Mouse (Mus musculus) layer of hippocampus, postnatal 36 days (tissue): Measurements from ENCODE around the gene Eif3k. TPM values are rescaled to one million over a fixed set of nuclear protein-coding genes. Genes with fewer than 3 reads are reported as not detected.

Experiments used
- DNase-seq, 2 experiments: peaks; one replicate each; pipeline ENCODE4 v3.0.0; 2022
- total RNA-seq, 2 experiments: library from RNA; stranded (reverse); gene quantifications; 2 replicates each; pipeline ENCODE4 v1.2.3; 2021

The Eif3k gene
- total RNA-seq, 2 experiments from 2014 or later, result 190 to 196 TPM

DNA sequence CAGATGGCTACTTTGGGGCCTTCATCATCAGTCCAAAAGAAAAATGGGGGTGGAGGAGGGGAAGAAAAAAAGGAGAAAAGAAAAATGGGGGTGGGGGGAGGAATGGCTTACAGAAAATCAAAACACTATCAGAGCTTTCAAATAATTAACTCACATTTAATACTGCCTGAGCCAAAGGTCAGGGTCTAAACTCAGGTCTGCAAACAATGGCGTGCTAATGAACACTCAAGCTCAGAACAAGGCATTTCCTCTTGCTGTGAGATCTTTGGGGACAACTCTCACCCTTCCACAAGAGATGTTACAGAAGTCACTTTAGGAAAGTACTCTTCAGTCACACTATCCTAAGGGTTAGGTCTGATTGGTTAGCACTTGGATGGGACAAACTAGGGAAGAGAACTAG lies 22.9 kb downstream of the Eif3k start:
- DNase-seq, result no peak

DNA sequence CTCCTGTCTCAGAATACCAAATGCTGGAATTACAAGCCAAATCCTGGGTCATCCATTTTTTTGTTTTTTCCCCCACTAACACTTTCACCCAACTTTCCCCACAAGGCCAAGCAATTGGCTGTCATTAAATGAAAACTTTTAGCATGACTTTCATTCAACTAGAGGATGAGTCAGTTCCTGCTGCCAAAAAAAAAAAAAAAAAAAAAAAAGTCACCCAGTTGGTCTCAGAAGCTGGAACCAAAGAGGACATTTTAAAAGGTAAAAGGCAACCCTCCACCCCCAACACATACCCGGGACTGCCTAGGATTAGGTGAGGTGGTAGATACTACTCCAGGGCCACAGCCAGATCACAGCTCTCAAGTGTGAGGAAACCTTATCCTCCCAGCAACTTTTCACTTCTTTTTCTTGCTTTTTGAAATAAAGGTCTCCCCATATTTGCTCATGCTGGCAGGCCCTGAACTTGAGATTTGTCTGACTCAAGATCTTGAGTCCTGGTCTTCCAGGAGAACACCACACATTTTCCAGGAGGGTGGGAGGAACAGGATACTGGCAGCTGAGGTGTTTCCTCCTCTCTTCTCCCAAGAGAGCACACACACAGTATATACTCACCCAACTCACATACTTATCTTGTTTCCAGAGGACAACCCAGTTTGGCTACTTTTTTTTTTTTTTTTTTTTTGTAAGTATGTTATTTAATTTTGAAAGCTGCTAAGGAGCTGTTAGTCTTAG lies 23.5 kb downstream of the Eif3k start:
- DNase-seq, result no peak

DNA sequence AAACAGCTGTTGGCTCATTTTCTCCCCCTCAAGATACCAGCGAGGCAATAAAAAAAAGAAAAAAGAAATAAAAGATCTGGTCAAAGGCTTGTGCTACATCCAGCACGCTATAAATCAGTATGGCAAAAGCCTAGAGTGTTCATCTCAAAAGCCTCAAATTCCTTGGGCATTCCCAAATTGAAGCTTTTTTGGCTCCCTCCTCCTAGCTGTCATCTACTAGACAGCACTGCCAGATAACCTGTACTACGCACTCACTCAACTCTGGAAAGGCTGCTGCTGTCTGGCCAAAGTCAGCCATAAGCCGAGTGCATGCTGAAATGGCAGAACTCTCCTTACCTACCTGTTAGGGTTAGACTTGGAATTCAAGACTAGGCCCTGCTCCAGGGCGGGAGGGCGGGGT lies 24.4 kb downstream of the Eif3k start:
- DNase-seq, result no peak

DNA sequence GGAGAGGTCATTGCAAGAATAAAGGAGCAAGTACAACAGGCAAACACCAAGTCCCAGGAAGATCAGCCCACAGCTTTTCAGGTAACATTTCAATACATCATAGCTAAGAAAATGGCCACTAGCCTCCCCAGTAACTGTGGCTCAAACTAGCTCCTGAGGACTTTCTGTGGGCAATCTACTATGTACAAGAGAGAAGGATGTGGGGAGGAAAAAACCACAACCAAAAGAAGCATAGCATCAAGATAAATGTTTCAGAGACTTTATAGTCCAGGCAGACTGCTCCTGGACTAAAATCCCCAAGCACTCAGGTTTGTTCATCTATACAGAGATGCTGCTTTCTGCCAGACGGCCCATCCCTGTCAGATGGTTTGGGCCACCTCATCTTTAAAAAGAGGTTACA lies 25.4 kb downstream of the Eif3k start:
- DNase-seq, result no peak

DNA sequence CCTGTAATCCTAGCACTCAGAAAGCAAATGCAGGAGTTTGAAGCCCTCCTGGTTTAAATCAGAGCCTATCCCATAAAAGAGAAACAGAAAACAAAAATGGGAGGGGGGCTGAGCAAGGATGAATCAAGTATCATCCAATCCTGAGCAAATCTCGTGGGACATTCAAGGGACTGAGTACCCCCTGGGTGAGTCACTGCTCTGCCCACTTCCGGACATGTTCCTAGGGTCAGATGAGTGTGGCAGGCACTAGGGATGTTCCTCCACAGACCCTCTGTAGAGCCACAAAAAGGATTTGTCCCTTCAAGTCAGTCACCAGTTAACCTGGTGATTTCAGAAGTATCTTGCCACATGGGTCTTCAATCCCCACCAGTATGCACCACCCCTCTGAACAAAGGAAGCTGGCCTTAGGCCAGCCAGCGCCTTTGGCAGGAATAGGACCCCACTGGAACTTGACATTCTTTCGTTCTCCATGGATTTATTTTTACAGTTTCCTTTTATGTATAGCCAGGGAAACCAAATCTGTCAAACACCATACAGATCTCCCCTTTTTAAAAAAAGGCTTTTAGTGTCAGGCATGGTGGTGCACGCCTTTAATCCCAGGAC lies 26.3 kb downstream of the Eif3k start:
- no peak for DNase-seq

DNA sequence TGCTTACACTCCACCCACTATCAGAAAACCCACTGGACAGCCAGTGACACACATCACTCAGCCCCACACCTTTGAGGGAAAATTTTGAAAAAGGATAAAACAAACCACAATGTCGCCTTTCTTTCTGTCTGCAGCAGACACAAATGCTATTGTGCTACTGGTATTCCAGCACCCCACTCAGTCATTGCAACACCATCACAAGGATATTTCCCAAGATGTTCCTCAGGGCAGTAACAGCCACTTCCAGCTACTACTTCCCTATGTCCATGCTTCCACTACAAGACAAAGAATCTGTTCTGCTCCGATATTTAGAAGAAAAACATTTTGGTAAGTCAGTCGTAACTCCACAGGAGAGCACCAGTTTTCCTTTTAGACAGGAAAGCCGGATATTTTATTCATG lies 26.9 kb downstream of the Eif3k start:
- no peak for DNase-seq

DNA sequence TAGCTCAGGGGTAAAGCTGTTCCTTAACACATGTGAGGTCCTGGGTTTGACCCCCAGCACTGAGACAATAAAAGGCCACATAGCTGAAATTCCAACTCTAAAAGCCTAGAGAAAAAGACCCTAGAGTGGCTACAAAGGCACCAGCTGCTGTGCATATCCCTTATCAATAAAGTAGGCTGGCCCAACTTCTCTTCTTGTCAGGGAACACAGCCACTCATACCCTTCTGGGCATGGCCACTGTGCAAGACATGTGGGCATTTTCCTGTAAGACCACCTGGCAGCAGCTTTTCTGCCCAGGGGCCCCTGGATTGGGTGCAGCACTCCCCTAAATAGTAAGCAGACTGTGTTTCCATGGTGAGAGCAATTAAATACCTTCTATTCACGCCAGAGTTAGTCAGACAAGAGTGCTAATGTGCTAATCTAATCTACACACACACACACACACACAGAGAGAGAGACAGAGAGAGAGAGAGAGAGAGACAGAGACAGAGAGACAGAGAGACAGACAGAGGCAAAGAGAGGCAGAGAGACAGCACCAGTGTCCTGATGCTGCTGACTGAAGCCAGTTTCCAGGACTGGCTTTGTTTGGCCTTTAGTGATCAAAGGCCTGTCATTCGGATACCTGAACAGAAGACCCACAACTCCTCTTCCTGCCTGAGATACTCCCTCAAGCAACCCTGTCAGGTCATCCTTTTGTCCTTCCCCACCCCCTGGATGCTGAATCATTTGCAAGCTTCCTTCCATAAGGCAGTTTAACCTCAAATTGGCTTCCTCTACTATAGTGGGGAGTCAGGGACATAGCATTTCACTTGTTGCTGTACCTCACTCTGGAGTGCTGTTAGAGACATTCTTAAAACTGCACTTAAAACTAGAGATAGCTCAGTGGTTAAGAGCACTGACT lies 27.9 kb downstream of the Eif3k start:
- DNase-seq, result no peak

DNA sequence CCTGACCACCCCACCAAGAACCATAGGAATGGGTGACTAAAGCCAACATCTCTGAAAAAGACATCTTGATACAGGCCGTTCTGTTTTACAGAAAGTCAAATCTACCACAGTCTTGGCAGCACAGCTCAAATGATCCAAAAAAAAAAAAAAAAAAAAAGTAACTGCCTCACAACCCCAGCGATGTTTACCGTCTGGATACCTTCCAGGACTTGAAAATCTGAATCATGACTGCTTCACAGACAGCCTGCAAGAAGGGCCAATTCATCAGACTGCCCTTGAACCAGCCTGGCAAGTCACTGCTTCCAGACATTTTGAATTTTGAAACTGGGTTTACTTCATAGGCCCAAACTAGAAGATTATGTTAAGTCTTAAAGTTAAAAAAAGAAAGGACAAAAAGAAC lies 28.9 kb downstream of the Eif3k start:
- no peak for DNase-seq

DNA sequence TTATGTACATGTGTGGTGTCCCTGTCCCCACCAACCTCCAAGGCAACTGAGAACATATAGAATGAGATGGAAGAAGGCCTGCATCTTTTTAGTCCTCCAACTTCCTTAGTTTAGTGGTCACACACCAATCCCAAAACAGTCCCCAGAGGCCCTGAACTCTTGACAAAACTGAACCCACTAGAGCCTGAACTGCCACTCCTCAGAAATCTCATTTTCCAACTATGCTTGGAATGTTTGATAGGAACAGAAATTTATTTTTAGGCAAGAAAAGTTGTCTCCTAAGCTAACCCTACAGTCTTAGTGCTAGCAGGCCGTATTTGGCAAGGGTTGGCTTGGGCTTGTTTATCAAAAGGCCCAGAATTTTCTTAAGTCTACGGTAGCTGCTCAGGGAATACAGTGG lies 29.9 kb downstream of the Eif3k start:
- DNase-seq, result no peak

DNA sequence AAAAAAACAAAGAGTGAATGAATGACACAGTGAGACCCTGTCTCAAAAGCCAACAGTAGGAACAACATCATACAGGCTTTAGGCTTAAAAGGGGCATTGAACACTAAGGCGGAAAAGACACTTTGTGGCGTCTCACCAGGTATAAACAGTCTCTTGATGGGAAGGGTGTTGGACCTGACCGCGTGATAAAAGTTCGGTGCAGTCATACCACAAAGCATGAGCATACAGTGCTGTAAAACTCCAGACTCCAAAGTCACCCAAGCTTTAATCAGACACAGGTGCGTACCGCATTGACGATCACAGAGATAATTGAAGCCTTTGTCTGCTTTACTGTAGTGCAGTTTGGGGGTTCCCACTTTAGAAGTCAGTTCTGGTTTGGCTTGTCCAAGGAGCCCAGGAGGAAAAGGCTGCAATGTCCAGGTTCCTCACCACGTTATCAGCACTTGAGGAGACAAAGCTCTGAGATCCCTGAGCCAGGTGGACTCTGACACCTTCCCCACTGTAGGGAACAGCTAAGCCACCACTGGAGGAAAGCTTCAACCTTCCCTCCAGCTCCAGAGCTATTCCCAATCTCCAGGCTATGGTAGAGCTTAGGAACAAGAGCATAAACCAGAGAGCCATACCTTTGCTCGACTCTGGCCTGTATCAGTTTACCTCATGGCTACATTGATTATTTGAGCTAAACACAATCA lies 31.2 kb downstream of the Eif3k start:
- DNase-seq, result no peak

DNA sequence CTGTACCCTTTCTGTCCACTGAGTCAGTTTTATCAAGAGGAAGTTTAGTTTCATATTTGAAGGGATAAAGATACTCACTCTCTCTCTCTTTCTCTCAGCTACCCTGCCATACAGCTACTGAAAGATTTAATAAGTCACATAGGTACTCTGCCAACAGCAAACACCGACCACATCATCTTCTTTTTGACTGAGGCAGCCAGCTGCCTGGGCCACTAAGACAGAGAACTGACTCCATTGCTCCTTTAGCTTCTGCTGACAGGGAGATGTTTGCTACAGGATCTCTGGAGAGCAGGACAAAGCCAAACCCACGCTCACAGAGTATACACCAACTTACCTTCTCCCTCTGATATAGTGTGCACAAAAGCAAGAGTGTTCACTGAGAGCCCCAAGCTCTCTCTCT lies 32.4 kb downstream of the Eif3k start:
- DNase-seq, result no peak

DNA sequence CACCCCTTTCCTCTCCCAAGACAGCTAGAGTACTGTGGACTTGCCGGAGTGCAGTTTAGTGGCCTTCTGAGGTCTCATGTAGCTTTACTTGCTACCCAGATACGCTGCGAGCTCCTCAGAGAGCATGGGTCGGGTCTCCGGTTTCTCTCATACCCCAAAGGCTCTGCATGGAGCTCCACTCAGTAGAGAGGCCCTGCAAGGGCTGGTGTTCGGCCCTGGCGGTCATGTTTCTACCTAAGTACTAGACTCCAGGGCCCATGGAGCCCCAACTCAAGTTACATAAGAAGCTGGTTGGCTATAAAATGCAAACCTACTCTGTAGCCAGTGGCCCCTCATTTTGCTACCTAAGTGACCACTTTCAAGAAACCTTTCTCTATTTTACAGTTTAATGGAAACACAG lies 32.9 kb downstream of the Eif3k start:
- DNase-seq, result no peak

DNA sequence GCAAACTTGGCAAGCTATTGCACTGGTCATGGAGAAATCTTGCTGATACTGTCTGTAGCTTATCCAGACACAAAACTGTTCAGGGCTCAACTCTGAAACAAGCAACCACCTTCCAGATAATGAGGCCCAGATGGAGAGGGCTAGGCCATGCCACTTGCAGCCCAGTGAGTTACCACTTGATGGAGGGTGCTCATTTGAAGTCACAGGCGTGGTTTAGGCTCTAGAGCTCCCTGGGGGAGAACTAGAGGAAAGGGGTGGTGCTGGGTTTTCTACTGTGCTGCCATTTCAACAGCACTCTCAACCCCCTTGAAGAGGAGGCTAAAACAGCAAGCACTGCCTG lies 35.4 kb downstream of the Eif3k start:
- DNase-seq, result no peak

DNA sequence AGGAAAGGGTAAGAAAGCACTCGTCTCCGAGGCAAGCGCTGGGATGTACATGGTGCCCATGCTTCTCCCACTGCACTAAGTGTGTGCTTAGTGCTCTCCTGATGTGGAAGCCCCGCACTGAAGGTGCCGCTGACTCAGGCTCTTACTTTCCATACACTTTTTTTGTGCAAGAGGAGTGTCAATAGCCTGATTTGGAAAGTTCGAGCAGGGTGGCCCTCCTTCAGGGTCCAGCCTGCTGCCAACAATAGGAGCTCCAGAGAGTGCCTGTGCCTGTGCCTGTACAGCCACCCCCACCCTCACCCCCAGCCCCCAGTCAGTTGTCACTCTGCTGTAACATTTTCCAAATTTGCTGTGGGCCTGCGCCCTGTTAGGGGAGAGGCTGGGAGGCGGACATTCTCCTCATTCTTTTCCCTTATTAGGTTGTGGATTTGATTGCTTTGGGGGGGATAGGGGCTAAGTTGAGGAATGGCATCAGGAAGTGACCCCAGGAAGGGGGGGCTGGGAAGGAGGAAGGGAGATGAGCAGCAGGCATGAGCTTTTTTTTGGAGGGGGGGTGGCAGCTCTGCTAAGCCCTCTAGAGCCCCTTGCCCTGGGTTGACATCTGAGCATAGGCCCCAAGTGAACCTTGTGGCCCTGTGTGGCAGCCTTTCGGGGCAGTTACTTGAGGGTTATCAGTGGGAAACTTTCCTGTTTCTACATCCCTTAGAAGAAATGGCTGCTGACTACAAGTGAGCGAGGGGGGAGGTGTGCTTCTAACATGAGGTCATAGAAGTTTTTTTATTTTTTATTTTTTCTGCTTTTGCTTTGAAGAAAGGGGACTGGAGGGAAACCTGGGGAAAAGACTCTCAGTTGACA lies 36.0 kb downstream of the Eif3k start:
- no peak for DNase-seq

DNA sequence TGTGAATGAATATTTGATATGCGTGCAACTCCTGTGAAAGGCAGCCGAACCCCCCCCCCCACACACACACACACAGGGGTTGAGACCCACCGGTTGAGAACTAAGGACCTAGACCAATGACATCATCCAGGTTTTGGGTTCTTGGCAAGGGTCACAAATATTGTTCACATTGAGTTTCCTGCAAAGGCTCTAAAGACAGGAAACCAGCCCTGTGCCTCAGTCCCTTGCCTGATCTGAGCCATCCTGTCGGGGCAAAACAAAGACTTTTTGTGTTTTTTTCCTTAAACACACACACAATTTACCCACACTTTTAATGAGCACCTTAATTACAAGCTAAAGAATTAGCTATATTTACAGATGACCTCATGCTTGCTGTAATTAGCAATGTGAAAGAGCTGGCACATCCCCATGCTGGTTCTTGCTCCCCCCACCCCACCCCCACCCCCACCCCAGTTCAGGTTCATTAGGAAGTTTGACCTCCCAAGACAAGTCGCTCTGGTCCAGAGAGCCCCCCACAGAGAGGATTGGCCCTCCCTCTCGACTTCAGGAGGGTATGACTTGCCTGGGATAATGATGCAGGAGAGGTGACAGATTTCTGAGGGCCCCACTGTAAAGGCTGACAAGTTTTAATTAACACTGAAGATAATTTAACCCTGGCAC lies 36.8 kb downstream of the Eif3k start:
- no peak for DNase-seq

DNA sequence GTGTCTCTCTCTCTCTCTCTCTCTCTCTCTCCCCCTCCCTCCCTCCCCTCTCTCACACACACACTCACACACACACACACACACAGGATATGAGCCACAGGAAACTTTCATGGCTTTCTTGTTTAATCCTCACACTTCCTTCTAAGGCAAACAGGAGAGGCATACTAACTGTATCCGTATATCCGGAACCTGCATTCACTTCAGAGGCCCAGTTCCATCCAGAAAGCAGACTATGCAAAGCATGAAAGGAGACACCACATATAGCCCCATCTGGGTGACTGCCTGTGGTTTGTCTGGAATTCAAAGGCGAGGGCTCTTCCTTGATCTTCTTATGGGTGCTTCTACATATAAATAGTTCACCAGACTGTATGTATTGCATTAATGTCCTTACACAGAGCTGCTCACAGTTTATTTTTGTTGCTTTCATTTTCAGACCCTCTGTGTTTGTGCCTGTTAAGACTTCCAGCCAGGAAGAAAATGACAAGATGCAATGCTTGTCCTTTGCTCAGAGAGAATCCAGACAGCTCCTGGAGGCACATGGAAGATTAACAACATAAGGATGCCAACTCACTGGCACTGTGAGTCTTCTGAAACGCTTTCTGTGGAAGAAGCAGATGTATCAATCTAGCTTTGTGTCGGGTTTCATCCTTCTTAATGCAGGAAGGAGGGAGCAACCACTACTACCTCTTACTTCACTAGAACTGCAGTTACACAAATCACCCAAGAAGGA lies 38.0 kb downstream of the Eif3k start:
- no peak for DNase-seq

DNA sequence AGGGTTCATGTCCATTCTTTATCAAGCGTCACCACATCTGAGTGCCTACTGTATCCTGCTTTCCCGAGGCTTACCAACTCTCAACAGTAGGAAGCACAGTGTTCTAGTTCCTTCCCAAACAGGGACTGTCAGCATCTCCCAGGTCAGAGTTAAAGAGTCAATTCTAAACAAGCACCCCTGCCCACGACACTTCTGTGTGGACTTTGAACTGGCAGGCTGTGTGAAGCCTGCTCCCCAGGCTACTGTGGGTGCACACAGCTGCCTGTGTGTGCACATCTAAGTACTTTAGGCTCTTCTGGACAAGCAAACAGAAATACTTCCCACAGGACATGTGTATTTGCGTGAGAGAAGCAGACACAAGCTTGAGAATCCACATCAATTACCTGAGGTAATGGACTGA lies 40.1 kb downstream of the Eif3k start:
- no peak for DNase-seq

DNA sequence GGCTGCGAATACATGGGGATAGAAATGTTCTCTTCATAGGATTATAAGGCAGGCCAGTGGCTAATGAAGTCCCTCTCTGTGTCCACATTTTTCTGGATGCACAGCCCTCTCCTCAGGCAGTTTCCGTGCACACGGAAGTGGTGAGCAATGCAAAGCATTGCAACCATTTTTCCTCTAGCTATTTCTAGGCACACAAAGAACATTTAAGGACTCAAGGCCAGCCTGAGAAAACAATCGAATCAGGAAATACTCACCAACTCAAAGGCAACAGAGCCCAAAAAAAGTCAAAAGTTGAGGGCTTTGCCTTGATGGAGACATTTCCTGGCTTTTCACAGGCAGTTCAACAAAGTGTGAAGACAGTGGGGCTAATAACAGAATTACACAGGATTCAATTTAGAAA lies 40.5 kb downstream of the Eif3k start:
- no peak for DNase-seq

DNA sequence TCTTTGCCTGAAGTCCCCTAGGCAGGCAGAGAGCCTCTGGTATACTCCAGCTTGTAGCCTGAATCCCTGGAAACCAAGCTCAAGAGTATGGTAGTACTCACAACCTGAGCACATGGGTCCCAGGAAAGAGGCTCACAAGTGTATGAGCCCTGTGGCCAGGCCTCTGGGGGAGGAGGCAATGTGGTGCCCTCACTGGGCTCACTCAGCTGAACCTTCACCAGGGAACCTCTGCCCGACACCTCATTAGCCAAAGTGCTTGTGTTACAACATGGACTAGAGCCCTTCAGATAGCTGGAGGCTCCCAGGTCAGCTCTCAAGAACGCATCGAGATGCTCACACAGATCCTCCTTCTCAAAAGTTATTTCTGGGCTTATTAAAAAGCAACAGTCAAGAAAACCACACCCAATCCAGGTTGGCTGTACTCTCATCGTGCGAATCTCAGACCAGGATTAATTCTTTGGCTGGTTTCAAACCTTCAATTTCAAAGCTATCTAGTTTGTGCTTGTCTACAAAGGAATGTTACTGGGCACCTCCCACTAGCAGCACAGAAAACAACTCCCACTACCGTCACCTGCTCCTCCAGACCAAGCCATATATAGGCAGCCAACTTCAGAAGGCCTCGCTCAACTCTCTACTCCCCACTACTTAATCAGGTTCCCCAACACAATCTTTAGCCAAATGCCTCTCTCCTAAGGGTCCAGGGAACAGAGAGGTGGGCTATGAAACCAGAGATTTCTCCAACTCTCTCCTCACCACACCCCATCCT lies 42.1 kb downstream of the Eif3k start:
- DNase-seq, result no peak

DNA sequence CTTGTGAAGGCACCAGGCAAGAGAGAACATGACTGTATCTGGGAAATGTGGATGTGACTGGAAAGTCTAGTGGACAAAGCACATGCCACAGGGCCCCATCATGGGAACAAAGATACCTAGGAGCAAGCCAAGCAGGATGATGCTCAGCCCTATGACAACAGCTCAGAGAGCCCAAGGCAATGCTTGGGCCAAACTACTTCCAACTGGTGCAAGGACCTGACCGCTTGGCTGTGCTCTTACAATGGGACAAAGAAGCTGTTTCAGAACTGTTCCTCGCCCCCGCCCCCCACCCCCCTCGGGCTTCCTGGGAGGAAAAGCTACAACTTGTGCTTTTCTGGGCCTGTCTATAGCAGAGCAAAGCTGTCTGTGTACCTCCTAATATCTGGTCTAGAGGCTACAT lies 43.0 kb downstream of the Eif3k start:
- no peak for DNase-seq
